Mouse (Mus musculus): ENCODE measurements around the gene Gyg. TPM values are rescaled to one million over a fixed set of nuclear protein-coding genes. Genes with fewer than 3 reads are reported as not detected.

Gyg gene
- polyA plus RNA-seq, 1 experiment from 2014 or later = 42.4 TPM

GRCm38 (mm10) chr3:20076145-20077053 lies 78.7 kb downstream of the Gyg start:
- H3K9ac ChIP-seq (ENCODE audit: low read depth, low read length) = no peak overlapping the region
- H3K4me2 ChIP-seq (replicated peaks; ENCODE audit: low read depth) = no peak overlapping the region
- WGBS = 82% methylated on average over 11 of the region's 11 CpGs
- no peaks in the 10 kb centered on the region for H3K27me3 ChIP-seq (replicated peaks; ENCODE audit: control insufficient read depth, insufficient read depth, low read length)
- no peak for ATAC-seq
- H3K36me3 ChIP-seq (ENCODE audit: control insufficient read depth, insufficient read depth) = peaks cover 33% of the 10 kb centered on the region
- no peak overlapping the region for H3K27ac ChIP-seq (ENCODE audit: low read depth, low read length)
- H3K9me3 ChIP-seq (ENCODE audit: control insufficient read depth) = no peaks in the 10 kb centered on the region
- no peaks in the 10 kb centered on the region for H3K4me1 ChIP-seq (replicated peaks; ENCODE audit: control insufficient read depth, insufficient read depth, low read length)
- H3K4me3 ChIP-seq (ENCODE audit: low read depth, low read length) = no peak overlapping the region
- TF ChIP-seq CTCF (IDR thresholded peaks at IDR 0.05; ENCODE audit: low read depth) = peak; percentile 70

Other genes starting within 250 kb of the Gyg start
- gene Cp, start 198.3 kb downstream of the Gyg start, polyA plus RNA-seq (2015; fragmentation: Nextera tagmentation; extraction: Ambion mirVana) = 1.2 and 1.8 TPM in 2 replicates
- gene Hps3, start 120.0 kb downstream of the Gyg start, polyA plus RNA-seq (2015; fragmentation: Nextera tagmentation; extraction: Ambion mirVana) = 6.0 and 6.9 TPM in 2 replicates
- gene Hltf, start 97.5 kb downstream of the Gyg start, polyA plus RNA-seq (2015; fragmentation: Nextera tagmentation; extraction: Ambion mirVana) = 9.6 and 11.1 TPM in 2 replicates
- gene Cpa3, start 86.9 kb upstream of the Gyg start, polyA plus RNA-seq (2015; fragmentation: Nextera tagmentation; extraction: Ambion mirVana) = 3.8 and 5.2 TPM in 2 replicates
- gene Cpb1, start 120.4 kb upstream of the Gyg start, polyA plus RNA-seq (2015; fragmentation: Nextera tagmentation; extraction: Ambion mirVana) = 3.7 and 5.2 TPM in 2 replicates
- 0.52 and 0.75 TPM in 2 replicates for gene Agtr1b, start 211.9 kb upstream of the Gyg start, polyA plus RNA-seq (2015; fragmentation: Nextera tagmentation; extraction: Ambion mirVana)

Measured in intestine, postnatal 0 days (tissue).